Mouse (Mus musculus) testis, postnatal 14 days (tissue): ENCODE measurements around the gene D630003M21Rik.

Experiments used
- DNase-seq: peaks from one replicate; pipeline ENCODE4 v3.0.0; 2021; ENCODE audit warnings: low spot score

Gene D630003M21Rik

DNA sequence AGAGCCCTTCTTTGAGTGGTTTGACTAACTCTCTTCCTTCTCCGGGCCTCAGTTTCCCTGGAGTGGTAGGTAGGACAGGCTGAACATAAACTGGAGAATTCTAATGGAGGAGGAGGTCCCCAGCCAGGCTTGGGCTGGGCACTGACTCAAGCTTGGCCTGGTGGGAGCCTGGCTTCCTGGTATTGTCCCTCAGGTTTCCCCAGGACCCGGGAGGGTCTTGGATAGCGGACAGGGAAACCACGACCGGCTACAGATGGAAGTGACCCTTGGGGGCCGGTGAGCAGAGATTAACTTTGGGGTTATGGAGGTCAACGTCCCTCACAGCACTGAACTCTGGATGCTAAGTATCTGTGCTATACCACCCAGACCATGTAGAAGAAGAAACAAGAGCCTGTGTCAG lies 87.8 kb downstream of the D630003M21Rik start:
- no peak for DNase-seq

DNA sequence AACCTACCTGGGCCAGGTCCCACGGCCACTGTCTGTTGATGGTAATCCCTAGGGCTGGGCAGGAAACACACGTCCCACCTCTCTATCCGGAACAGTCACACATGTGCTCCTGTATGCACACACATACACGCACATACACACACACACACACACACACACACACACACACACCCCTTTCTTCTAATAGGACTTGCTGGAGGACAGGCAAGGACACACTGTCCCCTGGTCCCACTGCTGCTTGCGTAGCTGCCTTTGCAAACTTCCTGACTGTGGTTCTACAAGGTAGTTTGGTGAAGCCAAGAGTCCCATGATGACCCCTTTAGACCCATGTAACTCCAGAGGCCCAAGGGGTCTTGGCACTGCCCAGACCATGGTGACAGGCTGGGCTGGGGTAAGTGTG lies 88.4 kb downstream of the D630003M21Rik start:
- no peak for DNase-seq

DNA sequence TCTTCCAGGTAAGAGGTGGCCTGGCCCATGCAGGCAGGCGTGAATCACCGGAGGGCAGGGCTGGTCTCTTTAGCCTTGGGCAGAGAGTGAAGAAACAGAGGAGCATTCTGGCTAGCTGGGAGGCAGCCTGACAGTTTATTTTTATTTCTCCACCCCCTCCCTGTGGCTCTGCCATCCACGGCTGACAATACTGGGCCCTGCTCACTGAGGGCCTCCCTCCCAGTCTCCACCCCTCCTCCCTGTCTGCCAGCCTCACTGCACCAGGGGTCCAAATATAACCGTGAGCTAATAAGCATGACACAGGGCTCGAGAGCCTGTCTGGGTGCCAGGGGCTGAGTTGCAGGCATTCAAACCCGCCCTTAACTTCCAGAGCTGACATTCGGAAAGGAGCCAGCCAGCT lies 89.4 kb downstream of the D630003M21Rik start:
- DNase-seq: no peak

DNA sequence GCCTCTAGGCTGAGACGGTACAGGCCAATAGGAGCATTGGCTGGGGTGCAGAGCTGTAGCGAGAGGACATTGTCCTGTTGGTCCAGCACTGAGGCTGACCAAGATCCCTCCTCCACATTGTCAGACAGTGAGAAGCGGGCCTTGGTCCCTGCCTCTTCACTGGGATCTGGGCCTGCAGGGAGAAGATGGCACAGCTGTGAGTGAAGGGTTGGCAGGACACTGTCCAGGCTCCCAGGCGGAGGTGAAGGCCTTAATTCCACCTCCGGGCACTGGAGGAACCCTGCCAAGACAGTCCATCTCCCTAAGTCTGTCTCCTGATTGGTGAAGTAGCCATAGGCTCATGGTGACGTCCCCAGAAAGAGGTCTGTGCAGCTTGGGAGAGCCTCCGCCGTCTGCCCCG lies 90.2 kb downstream of the D630003M21Rik start:
- DNase-seq: no peak

DNA sequence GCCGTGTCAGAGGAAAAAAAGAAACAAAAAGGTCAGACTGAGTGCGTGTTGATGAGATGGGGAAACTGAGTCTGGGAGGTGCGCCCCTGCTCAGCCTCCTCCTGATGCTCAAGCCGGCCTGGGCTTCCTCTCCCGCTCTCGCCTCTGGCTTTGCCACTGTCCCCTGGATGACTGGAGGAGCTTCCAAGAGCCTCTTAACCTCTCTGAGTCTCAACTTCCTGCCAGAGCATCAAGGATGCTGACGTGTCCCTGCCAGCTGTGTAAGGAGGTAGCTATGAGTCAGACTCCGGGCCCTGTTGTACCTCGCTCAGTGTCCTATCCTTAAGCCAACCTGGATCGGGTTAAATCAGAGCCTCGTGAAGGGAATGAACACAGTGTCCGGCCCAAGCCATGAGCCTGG lies 91.3 kb downstream of the D630003M21Rik start:
- no peak for DNase-seq

DNA sequence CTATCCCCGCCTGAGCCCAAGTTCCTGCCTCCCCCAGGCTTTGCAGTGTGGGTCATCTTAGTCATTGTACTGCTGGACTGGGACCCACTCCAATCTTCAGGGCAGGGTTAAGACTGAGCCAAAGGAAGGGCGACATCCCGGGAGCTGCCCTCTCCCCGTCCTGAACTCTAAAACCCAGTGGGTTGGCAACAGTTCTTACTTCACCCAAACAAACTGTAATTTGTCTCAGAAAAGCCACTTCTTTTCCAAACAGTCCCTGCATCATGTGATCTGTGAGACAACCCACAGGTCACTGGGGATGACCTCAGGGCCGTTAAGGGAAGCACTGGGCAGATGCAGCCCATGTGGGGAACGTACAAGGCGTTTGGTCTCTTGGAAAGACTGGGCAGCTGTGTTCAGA lies 92.8 kb downstream of the D630003M21Rik start:
- DNase-seq: no peak

DNA sequence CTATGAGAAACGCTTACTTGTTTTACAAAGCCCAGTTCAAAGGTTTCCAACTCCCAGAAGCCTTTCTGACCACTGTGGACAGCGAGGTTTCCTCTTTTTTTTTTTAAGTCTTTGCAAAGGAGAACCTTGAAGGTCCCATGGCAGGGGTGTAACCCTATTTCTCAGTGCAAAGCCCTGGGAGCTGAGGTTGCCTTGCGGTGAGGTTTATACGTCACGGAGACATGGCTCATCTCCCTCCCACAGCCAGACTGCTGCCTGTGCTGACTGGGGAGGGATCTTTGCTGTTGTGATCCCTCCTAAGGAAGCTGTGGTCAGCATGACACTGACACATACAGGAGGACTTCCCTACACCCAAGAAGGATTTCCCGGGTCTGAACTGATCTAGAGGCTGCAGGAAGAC lies 96.0 kb downstream of the D630003M21Rik start:
- DNase-seq: no peak
